Mouse (Mus musculus) hindbrain, postnatal 0 days (tissue): ENCODE measurements at regions not wholly inside any gene's neighbourhood (a gene's known extent, or its start where the extent isn't known, plus 50 kb on each side); places are given as distances from the start of the nearest gene placed in this dataset.

Experiments
- ATAC-seq: fragments of 200-750 bp; cut with Nextera tagmentation; 2 replicates; pipeline ENCODE4 v1.8.0; 2017; ENCODE audit warnings: mild to moderate bottlenecking, moderate TSS enrichment, moderate library complexity
- DNase-seq: peaks from one replicate; pipeline ENCODE4 v3.0.0-alpha.2; 2015; ENCODE audit warnings: low spot score
- H3K27ac ChIP-seq: fragments of 300-500 bp; sonication (generic); 2 replicates; pipeline ENCODE4 v1.5.1; 2014; ENCODE audit warnings: mild to moderate bottlenecking
- H3K27me3 ChIP-seq: fragments of 300-500 bp; sonication (generic); 2 replicates; pipeline ENCODE4 v1.6.1; 2014; ENCODE audit warnings: low read length, mixed read lengths; ENCODE audit not compliant: insufficient read depth
- H3K36me3 ChIP-seq: fragments of 300-500 bp; sonication (generic); 2 replicates; pipeline ENCODE4 v1.6.1; 2014; ENCODE audit warnings: low read length, mixed read lengths; ENCODE audit not compliant: insufficient read depth
- H3K4me1 ChIP-seq: fragments of 300-500 bp; sonication (generic); 2 replicates; pipeline ENCODE4 v1.6.1; 2014; ENCODE audit warnings: antibody characterized with exemption, low read length, mixed read lengths; ENCODE audit not compliant: insufficient read depth
- H3K4me2 ChIP-seq: fragments of 300-500 bp; sonication (generic); 2 replicates; pipeline ENCODE4 v1.6.1; 2014; ENCODE audit warnings: low read depth, mild to moderate bottlenecking, low read length, moderate library complexity, mixed read lengths
- H3K4me3 ChIP-seq: fragments of 300-500 bp; sonication (generic); 2 replicates; pipeline ENCODE4 v1.5.1; 2014; ENCODE audit warnings: low read length
- H3K9ac ChIP-seq: fragments of 300-500 bp; sonication (generic); replicated peaks from 2 replicates; pipeline ENCODE4 v1.6.1; 2014; ENCODE audit warnings: mild to moderate bottlenecking, low read length, moderate library complexity, mixed read lengths
- H3K9me3 ChIP-seq: fragments of 300-500 bp; sonication (generic); 2 replicates; pipeline ENCODE4 v1.6.1; 2016; ENCODE audit warnings: low read length, mixed read lengths
- CTCF ChIP-seq: IDR thresholded peaks from 2 replicates; pipeline ENCODE4 v1.5.1; 2016; ENCODE audit warnings: antibody characterized with exemption, control low read depth, low read depth
- WGBS: fragments of 180-500 bp; shearing (Covaris S2); extraction: QIAGEN DNeasy Blood & Tissue Kit; methylation state at CpG from one replicate; pipeline ENCODE4 v1.1.7; 2014; 5-methylcytosine and 5-hydroxymethylcytosine counted together

- no peaks in the 10 kb centered on the region for H3K4me1 ChIP-seq
- no peak for DNase-seq
- H3K4me2 ChIP-seq = no peak overlapping the region
- no peaks in the 10 kb centered on the region for H3K9me3 ChIP-seq
- WGBS = 85% methylated on average over 9 of the region's 9 CpGs
- H3K27me3 ChIP-seq = no peaks in the 10 kb centered on the region
- no peak overlapping the region for H3K9ac ChIP-seq
- H3K4me3 ChIP-seq = no peak overlapping the region
- no peaks in the 10 kb centered on the region for H3K36me3 ChIP-seq
- no peak overlapping the region for H3K27ac ChIP-seq
- ATAC-seq = no peak
- TF ChIP-seq CTCF = no peak
Observed at GRCm38 (mm10) chr5:111543721-111544495, 126.7 kb downstream of the Mn1 start.

GRCm38 (mm10) chr5:111553471-111554382 lies 136.6 kb downstream of the Mn1 start:
- DNase-seq (no peak), ATAC-seq (no peak)
- Histone ChIP-seq H3K9me3 (no peaks in the 10 kb centered on the region), H3K9ac (no peak overlapping the region), H3K4me1 (0 out of 2 replicates have a peak, but pooled peaks cover 7% of the 10 kb centered on the region), H3K27me3 (no peaks in the 10 kb centered on the region), H3K36me3 (no peaks in the 10 kb centered on the region), H3K4me2 (no peak overlapping the region), H3K4me3 (no peak overlapping the region), H3K27ac (no peak overlapping the region)
- WGBS = 70% methylated on average over 16 of the region's 16 CpGs
- no peak; the same call in 1 of the 2 replicates for TF ChIP-seq CTCF

GRCm38 (mm10) chr5:111554551-111555311 lies 137.6 kb downstream of the Mn1 start:
- H3K27ac ChIP-seq = peak overlapping the region; percentile 34; the same call in 1 of the 2 replicates
- no peaks in the 10 kb centered on the region for H3K9me3 ChIP-seq
- H3K27me3 ChIP-seq = no peaks in the 10 kb centered on the region
- DNase-seq = peak; percentile 75
- ATAC-seq = peak; percentile 94
- H3K36me3 ChIP-seq = no peaks in the 10 kb centered on the region
- 13% methylated on average over 24 of the region's 24 CpGs for WGBS
- H3K4me3 ChIP-seq = no peak overlapping the region
- no peak for TF ChIP-seq CTCF
- H3K4me2 ChIP-seq = no peak overlapping the region
- H3K9ac ChIP-seq = no peak overlapping the region
- 0 out of 2 replicates have a peak, but pooled peaks cover 7% of the 10 kb centered on the region for H3K4me1 ChIP-seq

- 8% methylated on average over 5 of the region's 5 CpGs for WGBS
- Histone ChIP-seq H3K9ac (no peak overlapping the region), H3K9me3 (no peaks in the 10 kb centered on the region), H3K27ac (no peak overlapping the region), H3K4me2 (no peak overlapping the region), H3K4me1 (0 out of 2 replicates have a peak, but pooled peaks cover 7% of the 10 kb centered on the region), H3K27me3 (no peaks in the 10 kb centered on the region), H3K4me3 (no peak overlapping the region), H3K36me3 (no peaks in the 10 kb centered on the region)
- peak; percentile 28; the same call in 1 of the 2 replicates for ATAC-seq
- TF ChIP-seq CTCF = no peak
- DNase-seq = no peak
Observed at GRCm38 (mm10) chr5:111555312-111555957, 138.3 kb downstream of the Mn1 start.

- DNase-seq (no peak), ATAC-seq (no peak)
- Histone ChIP-seq H3K9me3 (no peaks in the 10 kb centered on the region), H3K27me3 (no peaks in the 10 kb centered on the region), H3K27ac (no peak overlapping the region), H3K4me1 (0 out of 2 replicates have a peak, but pooled peaks cover 7% of the 10 kb centered on the region), H3K4me2 (no peak overlapping the region), H3K36me3 (no peaks in the 10 kb centered on the region), H3K9ac (no peak overlapping the region), H3K4me3 (no peak overlapping the region)
- no peak for TF ChIP-seq CTCF
- WGBS = 58% methylated on average over 7 of the region's 7 CpGs
Observed at GRCm38 (mm10) chr5:111555981-111556380, 138.8 kb downstream of the Mn1 start.

GRCm38 (mm10) chr5:111560432-111560831 lies 143.3 kb downstream of the Mn1 start:
- Histone ChIP-seq H3K27me3 (no peaks in the 10 kb centered on the region), H3K9me3 (no peaks in the 10 kb centered on the region), H3K36me3 (no peaks in the 10 kb centered on the region), H3K4me3 (no peak overlapping the region), H3K27ac (no peak overlapping the region), H3K4me1 (0 out of 2 replicates have a peak, but pooled peaks cover 1% of the 10 kb centered on the region), H3K9ac (no peak overlapping the region), H3K4me2 (no peak overlapping the region)
- TF ChIP-seq CTCF = no peak
- DNase-seq (peak; percentile 33), ATAC-seq (no peak)
- WGBS = 44% methylated on average over 9 of the region's 9 CpGs
